Mouse (Mus musculus): Measurements from ENCODE around the gene Des. TPM values are rescaled to one million over a fixed set of nuclear protein-coding genes. Genes with fewer than 3 reads are reported as not detected.
A peak's percentile ranks its signal among the peaks of the same experiment; 100 is the strongest.

Des gene
- polyA plus RNA-seq, 1 experiment from 2014 or later: 218 TPM

GRCm38 (mm10) chr1:75318736-75319135 is 41.4 kb upstream of the Des start:
- peaks cover 18% of the 10 kb centered on the region for H3K36me3 ChIP-seq (ENCODE audit: control insufficient read depth, insufficient read depth, low read length)
- no peak for DNase-seq (ENCODE audit: low spot score)
- H3K9ac ChIP-seq (ENCODE audit: low read depth, low read length): no peak overlapping the region
- no peaks in the 10 kb centered on the region for H3K9me3 ChIP-seq (ENCODE audit: control insufficient read depth, low read length)
- H3K4me1 ChIP-seq (ENCODE audit: control insufficient read depth, insufficient read depth, low read length): peaks cover 8% of the 10 kb centered on the region
- WGBS: 84% methylated on average over 4 of the region's 4 CpGs
- H3K4me2 ChIP-seq (ENCODE audit: low read depth, low read length): no peak overlapping the region
- no peak overlapping the region for H3K27ac ChIP-seq (replicated peaks; ENCODE audit: low read depth, low read length)
- no peak overlapping the region for H3K4me3 ChIP-seq (ENCODE audit: low read depth, low read length)
- no peak for ATAC-seq (ENCODE audit: low read depth)
- no peaks in the 10 kb centered on the region for H3K27me3 ChIP-seq (replicated peaks; ENCODE audit: control insufficient read depth, insufficient read depth, low read length)

- ATAC-seq (ENCODE audit: low read depth) (no peak), DNase-seq (ENCODE audit: low spot score) (no peak)
- no peaks in the 10 kb centered on the region for H3K27me3 ChIP-seq (replicated peaks; ENCODE audit: control insufficient read depth, insufficient read depth, low read length)
- H3K36me3 ChIP-seq (ENCODE audit: control insufficient read depth, insufficient read depth, low read length): peaks cover 14% of the 10 kb centered on the region
- 84% methylated on average over 10 of the region's 10 CpGs for WGBS
- H3K27ac ChIP-seq (replicated peaks; ENCODE audit: low read depth, low read length): no peak overlapping the region
- peaks cover 8% of the 10 kb centered on the region for H3K4me1 ChIP-seq (ENCODE audit: control insufficient read depth, insufficient read depth, low read length)
- H3K4me3 ChIP-seq (ENCODE audit: low read depth, low read length): no peak overlapping the region
- H3K4me2 ChIP-seq (ENCODE audit: low read depth, low read length): no peak overlapping the region
- no peaks in the 10 kb centered on the region for H3K9me3 ChIP-seq (ENCODE audit: control insufficient read depth, low read length)
- no peak overlapping the region for H3K9ac ChIP-seq (ENCODE audit: low read depth, low read length)
Measured at GRCm38 (mm10) chr1:75319166-75319565, 41.0 kb upstream of the Des start.

GRCm38 (mm10) chr1:75327461-75327860 is 32.7 kb upstream of the Des start:
- H3K4me3 ChIP-seq (ENCODE audit: low read depth, low read length): no peak overlapping the region
- H3K27me3 ChIP-seq (replicated peaks; ENCODE audit: control insufficient read depth, insufficient read depth, low read length): no peaks in the 10 kb centered on the region
- DNase-seq (ENCODE audit: low spot score): no peak
- no peaks in the 10 kb centered on the region for H3K9me3 ChIP-seq (ENCODE audit: control insufficient read depth, low read length)
- H3K36me3 ChIP-seq (ENCODE audit: control insufficient read depth, insufficient read depth, low read length): no peaks in the 10 kb centered on the region
- no peaks in the 10 kb centered on the region for H3K4me1 ChIP-seq (ENCODE audit: control insufficient read depth, insufficient read depth, low read length)
- H3K9ac ChIP-seq (ENCODE audit: low read depth, low read length): no peak overlapping the region
- H3K27ac ChIP-seq (replicated peaks; ENCODE audit: low read depth, low read length): no peak overlapping the region
- no peak overlapping the region for H3K4me2 ChIP-seq (ENCODE audit: low read depth, low read length)
- ATAC-seq (ENCODE audit: low read depth): no peak

- 59% methylated on average over 1 of the region's 1 CpGs for whole genome bisulfite sequencing
- no peak for ATAC-seq (ENCODE audit: low read depth)
Measured at GRCm38 (mm10) chr1:75331271-75331670, 28.9 kb upstream of the Des start.

GRCm38 (mm10) chr1:75336461-75336860 is 23.7 kb upstream of the Des start:
- Histone ChIP-seq H3K27me3 (replicated peaks; ENCODE audit: control insufficient read depth, insufficient read depth, low read length) (no peaks in the 10 kb centered on the region), H3K27ac (replicated peaks; ENCODE audit: low read depth, low read length) (no peak overlapping the region), H3K4me3 (ENCODE audit: low read depth, low read length) (no peak overlapping the region), H3K9ac (ENCODE audit: low read depth, low read length) (no peak overlapping the region), H3K4me2 (ENCODE audit: low read depth, low read length) (no peak overlapping the region), H3K4me1 (ENCODE audit: control insufficient read depth, insufficient read depth, low read length) (peaks cover 26% of the 10 kb centered on the region), H3K36me3 (ENCODE audit: control insufficient read depth, insufficient read depth, low read length) (no peaks in the 10 kb centered on the region), H3K9me3 (ENCODE audit: control insufficient read depth, low read length) (no peaks in the 10 kb centered on the region)
- no peak for ATAC-seq (ENCODE audit: low read depth)
- no peak for DNase-seq (ENCODE audit: low spot score)
- WGBS: 57% methylated on average over 3 of the region's 3 CpGs

More at GRCm38 (mm10) chr1:75331271-75331670, 28.9 kb upstream of the Des start:
- no peak for DNase-seq (ENCODE audit: low spot score)
- no peak overlapping the region for H3K4me3 ChIP-seq (ENCODE audit: low read depth, low read length)
- no peaks in the 10 kb centered on the region for H3K36me3 ChIP-seq (ENCODE audit: control insufficient read depth, insufficient read depth, low read length)
- no peaks in the 10 kb centered on the region for H3K27me3 ChIP-seq (replicated peaks; ENCODE audit: control insufficient read depth, insufficient read depth, low read length)
- no peak overlapping the region for H3K27ac ChIP-seq (replicated peaks; ENCODE audit: low read depth, low read length)
- no peaks in the 10 kb centered on the region for H3K9me3 ChIP-seq (ENCODE audit: control insufficient read depth, low read length)
- no peaks in the 10 kb centered on the region for H3K4me1 ChIP-seq (ENCODE audit: control insufficient read depth, insufficient read depth, low read length)
- H3K9ac ChIP-seq (ENCODE audit: low read depth, low read length): no peak overlapping the region
- H3K4me2 ChIP-seq (ENCODE audit: low read depth, low read length): no peak overlapping the region

GRCm38 (mm10) chr1:75337097-75337496 is 23.0 kb upstream of the Des start:
- WGBS: 79% methylated on average over 9 of the region's 9 CpGs
- H3K4me1 ChIP-seq (ENCODE audit: control insufficient read depth, insufficient read depth, low read length): peaks cover 26% of the 10 kb centered on the region
- H3K4me2 ChIP-seq (ENCODE audit: low read depth, low read length): no peak overlapping the region
- DNase-seq (ENCODE audit: low spot score): no peak
- no peaks in the 10 kb centered on the region for H3K36me3 ChIP-seq (ENCODE audit: control insufficient read depth, insufficient read depth, low read length)
- no peak for ATAC-seq (ENCODE audit: low read depth)
- no peaks in the 10 kb centered on the region for H3K27me3 ChIP-seq (replicated peaks; ENCODE audit: control insufficient read depth, insufficient read depth, low read length)
- H3K9me3 ChIP-seq (ENCODE audit: control insufficient read depth, low read length): no peaks in the 10 kb centered on the region
- H3K4me3 ChIP-seq (ENCODE audit: low read depth, low read length): no peak overlapping the region
- 0 out of 2 replicates have a peak overlapping the region, but pooled peaks have one; percentile 74 for H3K27ac ChIP-seq (replicated peaks; ENCODE audit: low read depth, low read length)
- H3K9ac ChIP-seq (ENCODE audit: low read depth, low read length): no peak overlapping the region

GRCm38 (mm10) chr1:75338091-75338694 is 21.9 kb upstream of the Des start:
- Histone ChIP-seq H3K36me3 (ENCODE audit: control insufficient read depth, insufficient read depth, low read length) (no peaks in the 10 kb centered on the region), H3K4me3 (ENCODE audit: low read depth, low read length) (no peak overlapping the region), H3K9me3 (ENCODE audit: control insufficient read depth, low read length) (no peaks in the 10 kb centered on the region), H3K4me1 (ENCODE audit: control insufficient read depth, insufficient read depth, low read length) (peaks cover 26% of the 10 kb centered on the region), H3K4me2 (ENCODE audit: low read depth, low read length) (peak overlapping the region; percentile 16; the same call in 1 of the 2 replicates), H3K9ac (ENCODE audit: low read depth, low read length) (peak overlapping the region; percentile 26; the same call in 1 of the 2 replicates), H3K27ac (replicated peaks; ENCODE audit: low read depth, low read length) (peak overlapping the region; percentile 74), H3K27me3 (replicated peaks; ENCODE audit: control insufficient read depth, insufficient read depth, low read length) (no peaks in the 10 kb centered on the region)
- peak; percentile 39 for DNase-seq (ENCODE audit: low spot score)
- peak; percentile 13; the same call in 1 of the 2 replicates for ATAC-seq (ENCODE audit: low read depth)
- WGBS: 17% methylated on average over 11 of the region's 11 CpGs

GRCm38 (mm10) chr1:75339337-75339736 is 20.8 kb upstream of the Des start:
- Histone ChIP-seq H3K27me3 (replicated peaks; ENCODE audit: control insufficient read depth, insufficient read depth, low read length) (no peaks in the 10 kb centered on the region), H3K4me3 (ENCODE audit: low read depth, low read length) (no peak overlapping the region), H3K9me3 (ENCODE audit: control insufficient read depth, low read length) (no peaks in the 10 kb centered on the region), H3K36me3 (ENCODE audit: control insufficient read depth, insufficient read depth, low read length) (no peaks in the 10 kb centered on the region), H3K27ac (replicated peaks; ENCODE audit: low read depth, low read length) (peak overlapping the region; percentile 74), H3K4me2 (ENCODE audit: low read depth, low read length) (no peak overlapping the region), H3K9ac (ENCODE audit: low read depth, low read length) (peak overlapping the region; percentile 35), H3K4me1 (ENCODE audit: control insufficient read depth, insufficient read depth, low read length) (peaks cover 33% of the 10 kb centered on the region)
- WGBS: 8% methylated on average over 9 of the region's 9 CpGs
- DNase-seq (ENCODE audit: low spot score): peak; percentile 58
- ATAC-seq (ENCODE audit: low read depth): peak; percentile 39

GRCm38 (mm10) chr1:75340519-75340918 is 19.6 kb upstream of the Des start:
- H3K27ac ChIP-seq (replicated peaks; ENCODE audit: low read depth, low read length): no peak overlapping the region
- H3K9me3 ChIP-seq (ENCODE audit: control insufficient read depth, low read length): no peaks in the 10 kb centered on the region
- ATAC-seq (ENCODE audit: low read depth) (no peak), DNase-seq (ENCODE audit: low spot score) (no peak)
- H3K4me2 ChIP-seq (ENCODE audit: low read depth, low read length): no peak overlapping the region
- H3K4me1 ChIP-seq (ENCODE audit: control insufficient read depth, insufficient read depth, low read length): peaks cover 44% of the 10 kb centered on the region
- no peaks in the 10 kb centered on the region for H3K27me3 ChIP-seq (replicated peaks; ENCODE audit: control insufficient read depth, insufficient read depth, low read length)
- no peak overlapping the region for H3K4me3 ChIP-seq (ENCODE audit: low read depth, low read length)
- no peaks in the 10 kb centered on the region for H3K36me3 ChIP-seq (ENCODE audit: control insufficient read depth, insufficient read depth, low read length)
- H3K9ac ChIP-seq (ENCODE audit: low read depth, low read length): no peak overlapping the region
- WGBS: 73% methylated on average over 2 of the region's 2 CpGs
